Mouse (Mus musculus) erythroblast, adult 5-6 weeks (primary cell): ENCODE results near the gene Rpl37. TPM values are rescaled to one million over a fixed set of nuclear protein-coding genes. Genes with fewer than 3 reads are reported as not detected.
A peak's percentile ranks its signal among the peaks of the same experiment; 100 is the strongest.

Experiments used
- ATAC-seq: replicated peaks from 2 replicates; pipeline ENCODE4 v1.8.0; 2016; ENCODE audit warnings: moderate number of reproducible peaks, mild to moderate bottlenecking, moderate TSS enrichment, inconsistent platforms; ENCODE audit not compliant: poor library complexity, low FRiP score, severe bottlenecking
- total RNA-seq, 2 experiments: library from RNA; stranded (forward) in 1 of 2; stranded (reverse) in 1 of 2; fragments of 150-400 nt in 1 of 2; fragments of 200-764, 138-1000 nt in 1 of 2; gene quantifications; 2 replicates each; pipeline versions ENCODE4 v1.2.3 to v1.2.4; 2015 to 2017; ENCODE audit warnings: low replicate concordance in 2 of 2

The Rpl37 gene
- total RNA-seq, 2 experiments from 2014 or later = 167 to 249 TPM

DNA sequence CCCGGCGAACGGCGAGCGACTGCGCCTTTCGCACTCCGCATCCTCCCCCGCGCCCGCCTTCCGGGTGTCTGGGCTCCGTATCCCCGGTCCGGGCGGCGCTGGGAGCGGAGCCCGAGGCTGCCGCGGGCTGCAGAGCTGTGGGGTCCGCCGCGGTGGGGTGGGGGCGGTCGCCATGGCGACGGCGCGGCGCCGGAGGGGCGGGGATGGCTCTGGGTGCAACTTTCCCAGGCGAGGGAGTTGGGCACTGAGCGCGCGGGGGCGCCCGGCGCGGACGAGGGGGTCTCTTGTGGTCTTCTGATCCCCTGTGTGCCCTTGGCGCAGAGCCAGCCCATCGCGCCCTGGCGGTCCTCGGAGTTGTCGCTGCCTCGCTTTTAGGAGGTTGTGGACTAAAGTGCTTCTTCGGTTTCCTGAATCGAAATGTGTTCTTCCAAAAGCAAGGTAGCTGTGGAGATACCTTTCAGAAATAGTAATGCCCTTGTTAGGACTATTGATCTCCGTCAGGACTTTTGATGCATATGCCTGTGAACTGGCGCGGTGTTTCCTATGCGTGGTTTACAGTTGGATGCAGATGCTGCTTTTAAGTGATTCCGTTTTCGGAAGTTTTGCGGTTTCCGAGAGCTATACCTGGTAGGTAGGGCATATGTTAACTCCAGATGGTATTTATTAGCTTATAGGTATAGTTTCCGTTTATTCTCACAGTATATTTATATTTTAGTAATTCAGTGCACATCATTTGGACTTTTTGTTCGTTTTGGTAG is 27.8 kb downstream of the Rpl37 start:
- peak; percentile 29; the same call in 1 of the 2 replicates for ATAC-seq

DNA sequence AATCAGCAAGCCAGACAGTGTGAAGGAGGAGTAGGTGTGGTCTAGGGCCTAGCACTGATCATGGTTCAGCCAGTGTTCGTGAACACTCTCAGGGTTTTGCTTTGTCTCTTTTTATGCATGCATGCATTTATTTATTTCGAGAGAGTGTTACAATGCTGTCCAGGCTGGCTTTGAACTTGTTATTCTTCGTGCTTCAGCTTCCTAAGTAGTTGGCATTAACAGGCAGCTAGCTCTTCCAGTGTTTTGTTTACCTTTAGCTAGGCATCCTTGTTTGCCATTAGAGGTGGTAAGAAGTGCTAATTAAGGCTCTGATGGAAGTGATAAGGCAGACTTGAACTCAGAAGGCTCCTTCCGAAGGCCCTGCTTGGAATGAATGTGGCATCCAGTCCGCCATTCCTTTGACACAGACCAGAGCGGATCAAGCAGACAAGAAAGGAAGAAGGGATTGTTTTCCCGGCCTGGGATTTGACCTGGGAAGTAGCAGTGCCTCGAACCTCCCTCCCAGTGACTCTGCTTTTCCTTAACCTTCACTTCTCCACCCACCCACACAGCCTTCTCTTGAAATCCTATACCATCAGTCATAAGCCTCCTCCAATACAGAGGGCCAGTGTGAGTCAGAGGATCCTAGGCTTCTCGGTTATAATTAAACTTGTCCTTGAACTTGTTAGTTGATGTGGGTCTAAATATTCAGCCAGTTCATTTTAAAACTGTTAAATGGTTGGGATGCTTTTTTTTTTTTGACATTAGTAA is 28.9 kb downstream of the Rpl37 start:
- 0 out of 2 replicates have a peak, but pooled peaks have one; percentile 15 for ATAC-seq

DNA sequence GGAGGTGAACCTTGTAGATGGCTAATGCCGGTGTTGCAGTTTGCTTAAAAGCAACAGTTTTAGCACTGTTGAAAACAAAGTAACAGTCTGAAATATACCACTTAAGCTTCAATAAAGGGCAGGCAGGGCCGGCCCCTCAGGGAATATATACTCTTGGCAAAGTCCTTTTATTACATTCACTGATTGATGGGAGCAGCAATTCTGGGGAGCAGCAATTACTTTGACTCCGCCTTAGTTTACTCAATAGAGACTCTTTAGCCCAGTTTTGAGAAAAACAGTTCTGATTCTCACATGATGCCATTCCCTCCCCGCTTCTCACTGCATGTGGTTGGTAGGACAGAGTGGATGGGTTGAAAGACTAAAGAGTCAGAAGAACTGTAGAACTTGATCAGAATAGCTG is 32.7 kb downstream of the Rpl37 start:
- no peak for ATAC-seq

GRCm38 (mm10) chr15:5152171-5152570 is 35.7 kb downstream of the Rpl37 start:
- no peak for ATAC-seq

GRCm38 (mm10) chr15:5154621-5155020 is 38.2 kb downstream of the Rpl37 start:
- no peak for ATAC-seq

DNA sequence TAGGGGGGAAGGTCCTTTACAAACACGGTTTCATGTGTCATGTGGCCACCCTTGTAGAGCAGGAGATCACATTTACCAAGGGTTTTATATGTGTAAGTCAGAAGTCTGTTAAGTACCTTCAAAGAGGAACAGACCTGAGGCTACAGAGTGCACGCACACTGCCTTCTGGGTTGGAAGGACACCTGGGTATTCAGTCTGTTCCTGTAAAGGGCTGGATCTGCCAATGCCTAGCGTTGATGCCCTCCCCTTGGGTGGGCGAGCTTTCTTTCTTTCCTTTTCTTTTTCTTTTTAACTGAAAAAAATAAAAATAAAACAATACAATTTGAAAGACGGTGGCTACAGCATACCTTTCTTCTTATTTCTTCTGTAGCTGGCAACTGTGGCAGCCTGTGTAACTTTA is 38.6 kb downstream of the Rpl37 start:
- ATAC-seq = no peak

DNA sequence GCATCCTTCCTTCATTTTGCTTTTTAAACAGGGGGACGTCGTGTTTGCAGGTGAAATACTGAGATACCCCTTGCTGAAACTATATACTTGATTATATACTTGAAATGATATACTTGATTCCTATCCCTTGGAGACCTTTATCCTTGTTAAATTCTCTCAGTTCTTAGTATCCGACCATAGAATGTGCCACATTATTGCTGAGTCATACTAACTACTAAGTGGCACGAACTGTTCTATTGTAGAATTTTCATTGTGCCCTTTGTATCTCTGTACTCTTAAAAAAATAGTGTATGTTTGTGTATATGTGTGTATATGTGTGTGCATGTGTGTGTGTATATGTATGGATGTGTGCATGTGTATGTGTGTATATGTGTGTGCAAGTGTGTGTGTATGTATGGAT is 39.9 kb downstream of the Rpl37 start:
- 0 out of 2 replicates have a peak, but pooled peaks have one; percentile 57 for ATAC-seq

DNA sequence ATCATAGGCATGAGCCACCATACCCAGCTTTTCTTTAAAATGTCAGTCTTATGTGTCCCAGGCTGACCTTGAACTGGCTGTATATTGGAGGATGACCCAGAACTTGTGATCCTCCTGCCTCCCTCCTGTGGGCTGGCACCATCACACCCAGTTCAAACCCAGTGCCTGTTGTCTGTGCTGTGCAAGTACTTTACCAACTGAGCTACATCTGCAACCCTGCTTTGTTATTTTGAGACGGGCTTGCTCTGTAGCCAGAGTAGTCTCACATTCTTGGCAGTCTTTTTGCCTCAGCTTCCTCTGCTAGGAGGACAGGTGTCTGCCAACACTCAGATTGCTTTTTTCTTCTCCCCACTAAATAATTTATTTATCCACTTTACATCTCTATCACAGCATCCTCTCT is 40.9 kb downstream of the Rpl37 start:
- ATAC-seq = no peak

GRCm38 (mm10) chr15:5158827-5159226 is 42.4 kb downstream of the Rpl37 start:
- no peak for ATAC-seq

- no peak for ATAC-seq
These were observed 48.8 kb downstream of the Rpl37 start for GRCm38 (mm10) chr15:5165121-5165773.

Other genes with a start within 250 kb of the Rpl37 start
- gene Mroh2b, start 217.9 kb upstream of the Rpl37 start, total RNA-seq (2015; ENCODE audit: low replicate concordance) = not detected in 2 replicates
- not detected in 2 replicates for gene Mroh2b, start 217.9 kb upstream of the Rpl37 start, total RNA-seq (2017; ENCODE audit: low replicate concordance)
- gene C7, start 52.9 kb upstream of the Rpl37 start, total RNA-seq (2015; ENCODE audit: low replicate concordance) = not detected in 2 replicates
- gene C7, start 52.9 kb upstream of the Rpl37 start, total RNA-seq (2017; ENCODE audit: low replicate concordance) = not detected in 2 replicates
- 1.7 TPM in 1 of 2 replicates, not detected in the other for gene Card6, start 8.1 kb upstream of the Rpl37 start, total RNA-seq (2015; ENCODE audit: low replicate concordance)
- gene Card6, start 8.1 kb upstream of the Rpl37 start, total RNA-seq (2017; ENCODE audit: low replicate concordance) = 0.42 and 1.3 TPM in 2 replicates
- 13.6 and 19.8 TPM in 2 replicates for gene Prkaa1, start 27.2 kb downstream of the Rpl37 start, total RNA-seq (2015; ENCODE audit: low replicate concordance)
- gene Prkaa1, start 27.2 kb downstream of the Rpl37 start, total RNA-seq (2017; ENCODE audit: low replicate concordance) = 12.0 and 14.8 TPM in 2 replicates
- gene Ttc33, start 68.9 kb downstream of the Rpl37 start, total RNA-seq (2015; ENCODE audit: low replicate concordance) = 12.3 and 29.4 TPM in 2 replicates
- gene Ttc33, start 68.9 kb downstream of the Rpl37 start, total RNA-seq (2017; ENCODE audit: low replicate concordance) = 26.4 and 28.4 TPM in 2 replicates
- gene Ptger4, start 127.5 kb downstream of the Rpl37 start, total RNA-seq (2015; ENCODE audit: low replicate concordance) = 4.8 and 13.6 TPM in 2 replicates
- 2.0 and 3.7 TPM in 2 replicates for gene Ptger4, start 127.5 kb downstream of the Rpl37 start, total RNA-seq (2017; ENCODE audit: low replicate concordance)